Mouse (Mus musculus) limb, embryonic 14.5 days (tissue): ENCODE data around the gene Lrriq1. TPM values are rescaled to one million over a fixed set of nuclear protein-coding genes. Genes with fewer than 3 reads are reported as not detected.

Experiments
- ATAC-seq: fragments of 200-750 bp; cut with Nextera tagmentation; 2 replicates; pipeline ENCODE4 v1.8.0; 2017; ENCODE audit warnings: low read depth, moderate number of reproducible peaks, moderate TSS enrichment; ENCODE audit not compliant: low FRiP score
- DNase-seq: peaks from one replicate; pipeline ENCODE4 v3.0.0-alpha.2; 2015; ENCODE audit warnings: low spot score
- H3K27ac ChIP-seq: fragments of 300-500 bp; sonication (generic); replicated peaks from 2 replicates; pipeline ENCODE4 v1.5.1; 2014; ENCODE audit warnings: low read depth, mild to moderate bottlenecking, low read length, moderate library complexity, mixed read lengths
- H3K27me3 ChIP-seq: fragments of 300-500 bp; sonication (generic); 2 replicates; pipeline ENCODE4 v1.6.1; 2014; ENCODE audit warnings: low read length, mixed read lengths; ENCODE audit not compliant: control insufficient read depth, insufficient read depth
- H3K36me3 ChIP-seq: fragments of 300-500 bp; sonication (generic); 2 replicates; pipeline ENCODE4 v1.6.1; 2014; ENCODE audit warnings: mild to moderate bottlenecking, low read length, moderate library complexity, mixed read lengths; ENCODE audit not compliant: control insufficient read depth, insufficient read depth
- H3K4me1 ChIP-seq: fragments of 300-500 bp; sonication (generic); 2 replicates; pipeline ENCODE4 v1.6.1; 2014; ENCODE audit warnings: antibody characterized with exemption, low read length, mixed read lengths; ENCODE audit not compliant: control insufficient read depth, insufficient read depth
- H3K4me2 ChIP-seq: fragments of 300-500 bp; sonication (generic); replicated peaks from 2 replicates; pipeline ENCODE4 v1.6.1; 2014; ENCODE audit warnings: low read depth, mild to moderate bottlenecking, low read length, moderate library complexity; ENCODE audit not compliant: severe bottlenecking
- H3K4me3 ChIP-seq: fragments of 300-500 bp; sonication (generic); replicated peaks from 2 replicates; pipeline ENCODE4 v1.5.1; 2014; ENCODE audit warnings: low read length
- H3K9ac ChIP-seq: fragments of 300-500 bp; sonication (generic); 2 replicates; pipeline ENCODE4 v1.6.1; 2014; ENCODE audit warnings: mild to moderate bottlenecking, low read depth, low read length, moderate library complexity; ENCODE audit not compliant: severe bottlenecking
- H3K9me3 ChIP-seq: fragments of 300-500 bp; sonication (generic); 2 replicates; pipeline ENCODE4 v1.6.1; 2016; ENCODE audit warnings: low read length; ENCODE audit not compliant: control insufficient read depth
- POLR2A ChIP-seq: fragments of 200-500 bp; IDR thresholded peaks from 2 replicates; pipeline ENCODE4 v1.8.0; 2012; ENCODE audit warnings: inconsistent platforms, mild to moderate bottlenecking, moderate library complexity, borderline replicate concordance; ENCODE audit not compliant: insufficient read depth, insufficient read length; ENCODE audit errors: extremely low read depth
- WGBS: fragments of 180-500 bp; shearing (Covaris S2); extraction: QIAGEN DNeasy Blood & Tissue Kit; methylation state at CpG from one replicate; pipeline ENCODE4 v1.1.7; 2014; 5-methylcytosine and 5-hydroxymethylcytosine counted together
- polyA plus RNA-seq, 2 experiments: library from polyadenylated mRNA; depleted of rRNA in 1 of 2; stranded (reverse) in 1 of 2; unstranded in 1 of 2; fragments of >200 nt; fragmentation: Nextera tagmentation in 1 of 2; extraction: Ambion mirVana in 1 of 2; gene quantifications; 2 replicates each; pipeline versions ENCODE4 v1.2.1 to v1.2.3; 2012 to 2014

The Lrriq1 gene
- polyA plus RNA-seq, 2 experiments: 0.13 TPM; not detected in 1

DNA sequence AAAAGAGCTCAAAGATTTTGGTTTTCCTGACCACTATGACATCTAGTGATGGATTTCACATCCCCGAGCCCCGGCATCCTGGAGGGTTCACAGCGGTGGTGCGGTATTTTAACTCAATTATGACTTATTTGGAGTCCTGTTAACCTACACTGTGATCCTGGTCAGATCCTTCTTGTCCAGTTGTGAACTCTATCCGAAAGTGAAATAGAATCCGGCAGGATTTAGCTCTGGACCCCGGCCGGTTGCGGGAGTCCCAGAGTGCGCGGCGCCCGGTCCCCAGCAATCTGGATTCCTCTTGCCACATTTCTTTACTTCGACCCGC lies 208.2 kb downstream of the Lrriq1 start:
- DNase-seq (no peak), ATAC-seq (peak; percentile 6; the same call in 1 of the 2 replicates)
- no peaks in the 10 kb centered on the region for H3K9me3 ChIP-seq
- peak overlapping the region; percentile 40 for H3K4me3 ChIP-seq
- no peak for TF ChIP-seq POLR2A
- H3K4me2 ChIP-seq: peak overlapping the region; percentile 52
- no peaks in the 10 kb centered on the region for H3K36me3 ChIP-seq
- under 1% methylated on average over 15 of the region's 15 CpGs for WGBS
- H3K27me3 ChIP-seq: peaks cover 76% of the 10 kb centered on the region
- no peak overlapping the region for H3K27ac ChIP-seq
- peak overlapping the region; percentile 41; the same call in 1 of the 2 replicates for H3K9ac ChIP-seq
- H3K4me1 ChIP-seq: peaks cover 13% of the 10 kb centered on the region; the same call in 1 of the 2 replicates

DNA sequence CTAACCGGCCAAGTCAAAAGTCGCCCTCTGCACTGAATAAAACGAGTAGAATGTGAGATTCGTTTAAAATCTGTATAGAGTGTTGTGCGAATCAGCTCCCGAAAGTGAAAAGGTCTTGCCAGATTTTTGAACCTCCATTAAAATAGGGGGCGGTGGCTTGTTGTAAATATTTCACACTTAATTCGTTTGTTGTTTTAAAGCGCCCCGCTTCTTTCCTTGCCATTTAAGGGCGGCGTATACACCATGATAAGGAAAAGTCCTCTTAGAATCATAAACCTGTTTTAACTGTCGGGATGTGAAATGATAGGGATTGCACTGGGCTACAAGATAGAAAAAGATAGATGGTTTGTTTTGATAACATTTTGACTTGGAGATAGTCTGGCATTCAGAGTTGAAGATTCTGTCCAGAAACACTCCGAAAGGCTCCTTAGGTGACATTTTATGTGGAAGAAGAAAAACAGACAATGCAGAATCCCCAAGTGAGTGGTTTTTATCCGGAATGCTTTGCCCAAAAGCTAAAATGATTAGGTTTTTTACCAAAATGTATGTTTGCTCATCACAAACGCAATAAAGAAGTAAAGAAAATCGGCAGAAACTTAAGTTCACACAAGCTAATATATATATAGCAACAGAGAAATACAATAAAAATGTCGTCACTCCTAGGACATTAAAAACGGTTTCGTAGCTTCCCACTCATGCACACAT lies 208.7 kb downstream of the Lrriq1 start:
- ATAC-seq (no peak), DNase-seq (peak; percentile 9)
- Histone ChIP-seq H3K4me2 (peak overlapping the region; percentile 52), H3K27ac (no peak overlapping the region), H3K9ac (no peak overlapping the region), H3K4me1 (peaks cover 13% of the 10 kb centered on the region; the same call in 1 of the 2 replicates), H3K9me3 (no peaks in the 10 kb centered on the region), H3K27me3 (peaks cover 71% of the 10 kb centered on the region), H3K36me3 (no peaks in the 10 kb centered on the region), H3K4me3 (peak overlapping the region; percentile 40)
- 2% methylated on average over 20 of the region's 20 CpGs for whole genome bisulfite sequencing
- TF ChIP-seq POLR2A: no peak

DNA sequence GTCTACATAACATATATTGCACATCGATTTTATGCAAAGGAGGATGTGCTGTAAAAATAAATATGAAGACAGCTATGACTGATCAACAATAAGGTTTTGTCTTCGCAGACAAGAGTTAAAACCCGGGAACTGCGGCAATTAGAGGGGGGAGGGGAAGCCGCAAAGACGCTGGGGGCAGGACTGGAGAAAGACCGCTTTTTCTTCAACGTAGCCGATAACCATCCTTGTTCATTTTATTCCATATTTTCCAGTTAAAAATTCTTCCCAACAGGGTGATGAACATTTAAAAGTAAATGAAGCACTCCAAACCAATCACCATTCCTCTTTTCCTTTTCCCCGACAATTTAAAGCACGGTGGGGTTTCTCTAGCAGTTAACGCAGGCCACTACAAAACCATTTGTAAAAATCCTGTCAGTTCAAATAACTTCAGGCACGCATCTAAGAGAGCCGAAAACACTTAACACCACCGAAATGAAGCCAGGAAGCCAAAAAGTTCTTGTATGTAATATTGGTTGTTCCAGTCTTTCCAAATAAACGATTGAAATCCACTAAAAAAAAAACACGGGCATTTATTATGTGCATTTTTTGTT lies 209.4 kb downstream of the Lrriq1 start:
- no peak overlapping the region for H3K9ac ChIP-seq

DNA sequence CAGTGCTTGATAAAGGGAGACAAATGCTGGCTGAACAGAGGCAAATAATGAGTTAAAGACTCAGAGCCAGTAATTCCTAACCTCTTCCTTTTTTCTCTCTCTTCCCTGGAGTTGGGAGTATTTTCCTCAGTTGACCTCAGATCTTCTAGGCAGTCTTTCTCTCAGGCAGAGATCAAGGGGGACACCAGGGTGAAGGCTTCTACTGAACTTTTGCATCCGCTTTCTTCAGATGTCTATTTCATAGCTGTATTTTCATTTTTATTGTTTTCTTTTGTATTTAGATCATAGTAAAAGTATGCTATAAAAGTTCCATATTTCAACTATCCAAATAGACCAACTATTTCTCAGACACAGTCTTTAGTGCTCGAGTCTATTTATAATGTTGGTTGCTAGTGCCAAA lies 233.6 kb downstream of the Lrriq1 start:
- H3K4me3 ChIP-seq: no peak overlapping the region
- H3K9me3 ChIP-seq: no peaks in the 10 kb centered on the region
- 77% methylated on average over 2 of the region's 2 CpGs for whole genome bisulfite sequencing
- peaks cover 3% of the 10 kb centered on the region; the same call in 1 of the 2 replicates for H3K4me1 ChIP-seq
- no peak for ATAC-seq
- H3K27ac ChIP-seq: no peak overlapping the region
- no peak for DNase-seq
- H3K9ac ChIP-seq: no peak overlapping the region
- H3K4me2 ChIP-seq: no peak overlapping the region
- no peaks in the 10 kb centered on the region for H3K36me3 ChIP-seq
- H3K27me3 ChIP-seq: no peaks in the 10 kb centered on the region
- no peak for TF ChIP-seq POLR2A

More for the DNA sequence above, 209.4 kb downstream of the Lrriq1 start:
- Histone ChIP-seq H3K4me2 (peak overlapping the region; percentile 52; the same call in 1 of the 2 replicates), H3K4me1 (peaks cover 13% of the 10 kb centered on the region; the same call in 1 of the 2 replicates), H3K27ac (no peak overlapping the region), H3K36me3 (no peaks in the 10 kb centered on the region), H3K27me3 (peaks cover 64% of the 10 kb centered on the region), H3K9me3 (no peaks in the 10 kb centered on the region), H3K4me3 (peak overlapping the region; percentile 1; the same call in 1 of the 2 replicates)
- no peak for TF ChIP-seq POLR2A
- DNase-seq (peak; percentile 20), ATAC-seq (no peak)
- 1% methylated on average over 17 of the region's 17 CpGs for WGBS

GRCm38 (mm10) chr10:103000902-103001301 lies 235.2 kb downstream of the Lrriq1 start:
- H3K27ac ChIP-seq: no peak overlapping the region
- TF ChIP-seq POLR2A: no peak
- ATAC-seq (no peak), DNase-seq (no peak)
- WGBS: 18% methylated on average over 8 of the region's 8 CpGs
- no peak overlapping the region for H3K4me3 ChIP-seq
- peak overlapping the region; percentile 9; the same call in 1 of the 2 replicates for H3K4me2 ChIP-seq
- H3K36me3 ChIP-seq: no peaks in the 10 kb centered on the region
- H3K9ac ChIP-seq: no peak overlapping the region
- H3K9me3 ChIP-seq: no peaks in the 10 kb centered on the region
- peaks cover 3% of the 10 kb centered on the region; the same call in 1 of the 2 replicates for H3K4me1 ChIP-seq
- no peaks in the 10 kb centered on the region for H3K27me3 ChIP-seq
